Mouse (Mus musculus) left cerebral cortex, adult 18-20 months (tissue): ENCODE results near the gene Nt5c. TPM values are rescaled to one million over a fixed set of nuclear protein-coding genes. Genes with fewer than 3 reads are reported as not detected.

Experiments
- microRNA-seq, 2 experiments: library from miRNA; unstranded; fragments of <30 nt; microRNA quantifications; one replicate each; pipeline ENCODE4 v1.2.0; 2021
- total RNA-seq, 2 experiments: library from RNA; stranded (reverse); gene quantifications; 2 replicates each; pipeline ENCODE4 v1.2.3; 2021

Nt5c gene
- total RNA-seq, 2 experiments from 2014 or later, result 62.2 to 63.3 TPM

Small RNAs within 50 kb of the gene (microRNA-seq; reads per million reads assigned to microRNA genes)
- 0 reads per million in 2 experiments for gene Mir3968

Other genes with a start within 250 kb of the Nt5c start
- gene Grin2c, start 224.6 kb downstream of the Nt5c start, total RNA-seq, result 10 to 100 TPM; 33.8 to 35.7 TPM
- gene Fdxr, start 214.8 kb downstream of the Nt5c start, total RNA-seq, result 10 to 100 TPM; 13.1 to 18.1 TPM
- gene Fads6, start 194.2 kb downstream of the Nt5c start, total RNA-seq, result 10 to 100 TPM; 14.6 to 15.5 TPM
- 1 to 10 TPM in 1 of 2 experiments, under 1 TPM in 1; 0.74 to 2.1 TPM for gene Otop2, start 184.7 kb downstream of the Nt5c start, total RNA-seq
- gene Ush1g, start 169.8 kb downstream of the Nt5c start, total RNA-seq, result under 1 TPM; 0.26 to 0.52 TPM
- gene Otop3, start 157.1 kb downstream of the Nt5c start, total RNA-seq, result under 1 TPM in 1 of 2 experiments, not detected in 1; 0.14 TPM
- gene Hid1, start 124.1 kb downstream of the Nt5c start, total RNA-seq, result 100 to 1,000 TPM; 111 to 114 TPM
- gene Cdr2l, start 109.9 kb downstream of the Nt5c start, total RNA-seq, result 10 to 100 TPM; 26.8 to 29.3 TPM
- 100 to 1,000 TPM; 111 to 122 TPM for gene Mrpl58, start 88.1 kb downstream of the Nt5c start, total RNA-seq
- 100 to 1,000 TPM; 453 to 457 TPM for gene Atp5h, start 71.9 kb downstream of the Nt5c start, total RNA-seq
- gene Kctd2, start 71.7 kb downstream of the Nt5c start, total RNA-seq, result 10 to 100 TPM; 82.5 to 85.6 TPM
- not detected for gene Trim80, start 51.3 kb downstream of the Nt5c start, total RNA-seq
- gene Slc16a5, start 29.4 kb downstream of the Nt5c start, total RNA-seq, result not detected
- gene Armc7, start 16.2 kb downstream of the Nt5c start, total RNA-seq, result 10 to 100 TPM; 15.0 to 15.4 TPM
- gene Jpt1, start 22.5 kb upstream of the Nt5c start, total RNA-seq, result 100 to 1,000 TPM; 157 TPM
- gene Sumo2, start 44.4 kb upstream of the Nt5c start, total RNA-seq, result 100 to 1,000 TPM; 272 to 305 TPM
- gene Nup85, start 72.6 kb upstream of the Nt5c start, total RNA-seq, result 10 to 100 TPM; 44.2 to 49.3 TPM
- gene Mrps7, start 112.1 kb upstream of the Nt5c start, total RNA-seq, result 10 to 100 TPM; 52.8 to 54.1 TPM
- gene Gga3, start 112.2 kb upstream of the Nt5c start, total RNA-seq, result 10 to 100 TPM; 81.4 to 84.1 TPM
- 10 to 100 TPM; 15.4 to 16.1 TPM for gene Mif4gd, start 121.1 kb upstream of the Nt5c start, total RNA-seq
- 10 to 100 TPM; 55.2 to 60.6 TPM for gene Slc25a19, start 136.4 kb upstream of the Nt5c start, total RNA-seq
- 100 to 1,000 TPM; 204 to 206 TPM for gene Grb2, start 216.7 kb upstream of the Nt5c start, total RNA-seq